Mouse (Mus musculus): ENCODE measurements at regions not wholly inside any gene's neighbourhood (a gene's known extent, or its start where the extent isn't known, plus 50 kb on each side); places are given as distances from the start of the nearest gene placed in this dataset.

DNA sequence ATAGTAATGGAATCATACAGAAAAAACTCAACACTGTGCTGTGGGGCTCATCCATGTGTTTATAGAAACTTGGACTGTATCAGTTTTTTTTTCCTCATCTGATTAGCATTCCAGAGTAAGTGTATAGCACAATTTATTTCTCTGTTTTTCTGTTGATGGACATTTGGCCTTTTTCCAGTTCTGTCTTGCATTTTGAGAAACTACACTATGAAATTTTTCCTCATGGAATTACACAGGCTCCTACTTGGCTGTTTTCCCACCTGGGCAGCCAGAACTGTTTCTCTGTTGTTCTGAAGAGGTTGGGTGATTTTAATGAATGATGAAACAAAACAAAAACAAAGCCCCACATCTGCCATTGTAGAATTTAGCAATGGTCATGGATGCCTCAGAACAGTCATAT, 366.6 kb upstream of the Cdh6 start:
- no peak for TF ChIP-seq CTCF (IDR thresholded peaks at IDR 0.05)
- no peak for TF ChIP-seq EP300 (IDR thresholded peaks at IDR 0.05; ENCODE audit: insufficient read depth, low read depth, low read length)
